Mouse (Mus musculus) cerebellum, postnatal 25 days (tissue): ENCODE measurements at regions not wholly inside any gene's neighbourhood (a gene's known extent, or its start where the extent isn't known, plus 50 kb on each side); places are given as distances from the start of the nearest gene placed in this dataset.

Source experiments
- DNase-seq, 2 experiments: peaks; one replicate each; pipeline ENCODE4 v3.0.0; 2021; ENCODE audit warnings: mixed read lengths in 2 of 2

DNA sequence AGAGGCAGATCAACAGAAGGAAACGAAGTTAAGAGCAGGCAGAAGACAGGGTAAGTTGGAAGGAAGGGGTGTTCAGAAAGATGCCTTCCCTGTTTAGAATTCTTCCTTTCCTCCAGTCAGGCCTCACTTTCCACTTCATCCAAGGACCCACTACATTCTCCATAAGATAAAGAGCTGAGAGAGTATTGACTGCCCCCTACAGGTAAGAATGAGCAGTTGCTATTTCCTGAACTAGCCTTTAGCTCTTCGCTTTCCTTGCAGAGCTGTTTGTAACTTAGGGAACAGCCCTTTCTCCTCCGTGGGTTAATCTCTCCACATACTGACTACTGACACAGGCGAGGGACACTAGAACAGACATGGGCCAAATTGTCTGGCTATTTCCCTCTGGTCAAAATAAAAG is 273.1 kb downstream of the Atp23 start:
- no peak for DNase-seq

DNA sequence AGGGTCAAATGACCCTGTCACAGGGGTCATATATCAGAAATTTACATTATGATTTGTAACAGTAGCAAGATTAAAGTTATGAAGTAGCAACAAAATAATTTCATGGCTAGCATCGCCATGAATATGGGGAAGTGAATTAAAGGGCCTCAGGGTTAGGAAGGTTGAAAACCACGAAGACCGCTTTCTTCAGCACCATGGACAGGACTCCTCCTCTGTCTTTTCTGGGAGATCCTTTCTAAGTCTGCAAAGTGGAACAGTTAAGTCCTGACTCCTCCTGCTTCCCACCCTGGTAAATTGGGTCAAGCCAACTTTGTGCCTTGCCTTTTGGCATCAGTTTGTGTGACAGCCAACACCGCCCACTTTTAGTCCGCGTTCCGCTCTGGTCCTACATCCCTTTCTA is 275.7 kb downstream of the Atp23 start:
- DNase-seq: no peak

DNA sequence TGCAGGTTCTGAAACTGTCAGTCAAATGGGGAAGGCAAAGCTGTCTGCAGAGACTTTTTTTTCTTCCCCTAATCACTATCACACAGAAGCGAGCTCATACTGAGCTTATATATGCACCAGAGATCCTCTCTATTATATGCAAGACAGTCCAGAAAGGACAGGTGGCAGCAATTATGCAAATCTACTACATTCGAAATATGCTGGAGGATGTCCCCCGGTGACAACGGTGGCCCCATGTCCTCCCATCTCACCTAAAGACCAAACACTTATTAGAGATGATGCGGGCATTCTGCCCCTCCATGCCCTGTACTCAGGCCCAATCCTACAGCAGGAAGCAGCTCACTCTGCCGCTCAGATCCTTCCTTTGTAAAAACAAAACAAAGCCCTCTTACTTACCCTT is 280.4 kb downstream of the Atp23 start:
- no peak for DNase-seq

DNA sequence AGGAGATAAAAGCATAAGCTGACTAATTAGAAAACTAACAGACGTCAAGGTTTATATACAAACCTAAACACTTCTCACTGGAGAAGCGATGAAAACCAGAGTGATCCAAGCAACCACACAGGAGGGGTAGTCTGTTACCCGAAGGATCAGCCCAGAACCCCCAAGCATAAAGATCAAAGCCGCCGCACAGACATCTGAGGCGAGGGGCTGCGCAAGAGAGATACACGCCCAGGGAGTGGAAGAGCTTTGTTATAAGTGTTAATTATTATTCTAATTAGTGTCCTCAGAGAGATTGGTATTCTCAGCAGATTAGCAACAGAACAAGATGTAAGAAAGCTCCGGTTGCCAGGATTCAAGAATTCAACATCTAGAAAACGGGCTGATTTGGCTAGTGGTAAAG is 281.2 kb downstream of the Atp23 start:
- DNase-seq: no peak

DNA sequence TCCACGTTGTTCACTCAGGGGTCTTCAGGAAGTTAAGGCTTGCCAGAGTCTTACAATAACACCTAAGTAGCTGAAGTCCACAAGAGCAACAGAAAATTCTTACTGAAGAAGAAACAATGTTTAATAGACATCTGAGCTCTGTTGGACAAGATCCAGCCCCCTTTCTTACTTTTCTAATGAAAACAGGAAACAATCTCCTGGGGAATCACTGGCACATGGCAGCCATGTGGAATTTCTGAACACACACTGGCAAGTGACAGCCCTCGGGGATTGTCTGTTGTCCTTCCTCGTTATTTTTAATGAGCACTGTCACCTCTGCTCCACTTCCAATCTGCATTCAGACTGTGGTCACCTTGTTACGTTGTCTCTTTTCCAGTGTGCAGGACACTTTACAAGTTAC is 288.9 kb downstream of the Atp23 start:
- DNase-seq: no peak

DNA sequence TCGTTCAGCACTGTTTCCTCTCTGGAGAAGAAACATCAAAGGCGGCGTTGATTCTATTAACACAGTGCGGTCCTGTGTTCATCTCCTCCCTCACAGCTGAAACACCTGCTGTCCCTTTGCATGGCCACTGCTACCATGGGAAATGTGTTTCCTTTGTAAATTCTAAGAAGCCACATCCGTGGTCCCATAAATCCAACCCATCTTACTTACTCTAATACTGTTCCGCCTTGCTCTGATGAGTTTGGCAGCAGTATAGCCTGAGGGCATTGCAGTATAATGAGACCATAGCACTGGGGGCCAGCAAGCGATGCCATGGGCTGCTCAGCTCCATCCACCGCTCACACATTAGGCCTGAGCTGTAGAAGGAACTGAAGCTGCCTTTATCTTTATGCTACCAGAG is 290.6 kb downstream of the Atp23 start:
- DNase-seq: no peak

DNA sequence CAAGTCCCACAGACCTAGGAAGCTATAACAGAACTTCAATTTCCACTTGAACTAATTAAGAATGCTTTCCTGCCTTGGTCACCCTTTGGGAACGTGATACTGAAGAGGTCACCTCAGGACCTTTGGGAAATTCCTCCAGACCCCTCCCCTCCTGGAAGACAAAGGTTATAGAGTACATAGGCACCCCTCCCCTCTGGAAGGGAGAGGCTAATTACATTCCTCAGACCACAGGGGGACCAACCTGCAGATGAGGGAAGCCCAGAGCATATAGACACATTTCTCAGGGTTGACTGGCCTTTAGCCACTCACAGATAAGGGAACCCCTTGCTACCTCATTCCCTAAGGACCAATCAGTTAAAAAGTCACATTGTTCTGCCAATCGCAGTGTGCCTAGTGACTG is 301.5 kb downstream of the Atp23 start:
- no peak for DNase-seq

DNA sequence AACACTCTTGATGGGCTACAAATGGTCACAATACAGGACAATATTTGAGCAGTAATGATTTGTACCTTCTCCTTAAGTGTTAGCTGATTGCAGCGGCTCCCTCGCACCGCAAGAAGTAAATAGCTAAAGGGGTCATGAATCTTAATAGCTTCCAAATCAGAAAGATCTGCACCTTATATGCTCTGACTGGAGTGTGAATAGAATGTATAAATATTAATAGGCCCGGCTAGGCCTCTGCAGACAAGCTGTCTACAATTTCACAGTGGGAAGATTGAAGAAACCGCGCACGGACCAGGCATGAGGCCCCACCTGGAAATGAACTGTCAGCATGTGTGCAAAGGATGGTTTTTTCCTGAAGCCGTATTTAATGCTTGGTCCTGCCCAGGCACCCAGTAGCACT is 333.0 kb downstream of the Atp23 start:
- no peak for DNase-seq

DNA sequence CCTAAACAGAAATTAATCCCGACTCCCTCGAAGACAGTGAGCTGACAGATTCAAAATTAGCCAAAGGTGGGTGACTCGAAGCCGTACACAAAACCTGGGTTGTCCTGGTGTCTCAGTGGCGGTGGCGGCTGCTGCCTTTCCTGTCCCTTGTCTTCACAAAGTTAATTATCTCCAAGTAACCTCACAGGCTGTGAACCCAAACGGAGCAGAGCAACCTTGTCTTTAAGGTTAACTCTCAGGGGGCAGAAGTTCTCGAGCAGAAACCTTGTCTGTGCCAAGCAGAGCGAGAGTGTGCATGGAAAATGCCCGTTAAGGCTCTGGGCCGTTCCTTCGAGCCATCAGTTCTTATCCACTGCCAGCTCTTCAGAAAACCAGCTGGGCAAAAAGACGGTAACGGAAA is 335.8 kb downstream of the Atp23 start:
- no peak for DNase-seq

DNA sequence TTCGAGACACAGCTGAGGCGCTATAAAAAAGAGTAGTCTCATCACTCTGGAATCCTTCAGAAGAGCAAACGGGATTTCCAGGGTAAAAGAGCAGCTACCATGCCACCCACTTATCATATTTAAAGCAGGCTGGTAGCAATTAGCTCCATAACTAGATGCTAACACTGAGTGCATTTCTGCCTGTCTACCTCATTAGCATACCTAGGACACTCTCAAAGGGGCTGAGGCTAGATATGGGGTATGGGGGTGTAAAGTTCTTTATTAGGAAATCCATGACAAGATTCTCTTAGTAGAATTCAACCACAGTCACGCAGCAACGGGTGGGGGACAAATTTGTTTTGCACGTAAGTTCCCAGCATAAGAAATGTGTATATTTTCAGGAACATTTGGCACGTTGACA is 346.1 kb downstream of the Atp23 start:
- DNase-seq: no peak

DNA sequence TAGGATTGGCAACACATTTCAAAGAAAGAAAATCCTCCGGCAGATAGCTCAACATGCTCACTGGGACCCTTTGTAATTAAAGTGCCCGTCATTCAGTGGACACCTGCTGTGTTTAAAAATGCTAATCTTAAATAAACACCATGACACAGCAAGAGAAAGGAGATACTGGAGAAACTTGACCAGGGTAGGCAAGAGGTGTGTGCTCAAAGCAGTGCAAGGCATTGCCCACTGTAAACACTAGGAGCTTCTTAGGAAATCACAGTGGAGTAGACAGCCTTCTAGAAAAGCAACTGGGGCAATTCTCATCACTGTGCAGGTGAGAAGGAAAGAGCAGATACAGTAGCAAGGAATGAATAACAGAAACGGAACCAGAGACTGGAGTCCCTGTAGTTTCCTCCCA is 369.2 kb downstream of the Atp23 start:
- DNase-seq: no peak

DNA sequence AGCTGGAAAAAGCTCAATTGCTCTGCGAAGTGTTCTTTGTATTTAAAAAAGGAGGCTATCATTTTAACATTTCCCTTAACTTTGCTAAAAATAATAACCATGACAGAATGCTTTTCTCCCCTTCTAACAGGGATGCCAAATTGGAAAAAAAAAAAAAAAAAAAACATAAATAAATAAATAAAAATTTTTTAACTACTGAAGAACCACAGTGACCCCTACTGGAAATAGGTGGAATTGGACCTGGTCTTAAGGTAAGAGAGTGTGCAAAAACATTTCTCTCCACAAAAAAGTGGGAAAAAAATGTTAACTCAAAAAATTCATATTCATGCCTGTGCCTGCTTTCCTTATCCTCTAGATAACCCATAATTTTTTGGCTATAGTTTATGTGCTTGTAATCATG is 369.8 kb downstream of the Atp23 start:
- DNase-seq: peak in 1 of 2 experiments; percentile 68

DNA sequence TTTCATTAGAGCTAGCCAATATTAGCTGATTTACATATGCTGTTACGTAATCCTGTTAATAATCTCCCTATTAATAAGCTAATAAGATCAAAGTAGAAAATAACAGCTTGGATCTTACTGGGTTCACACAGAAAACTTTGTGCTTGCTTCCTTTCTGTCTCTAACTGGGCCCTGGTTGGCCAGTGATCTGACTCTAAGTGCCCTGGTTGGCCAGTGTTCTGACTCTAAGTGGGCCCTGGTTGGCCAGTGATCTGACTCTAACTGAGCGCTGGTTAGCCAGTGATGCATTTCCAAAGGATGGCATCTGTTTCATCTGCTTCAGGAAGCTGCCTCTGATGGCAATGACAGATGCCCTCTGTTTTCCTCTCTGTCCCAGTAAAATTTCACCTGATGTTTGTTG is 372.4 kb downstream of the Atp23 start:
- no peak for DNase-seq

DNA sequence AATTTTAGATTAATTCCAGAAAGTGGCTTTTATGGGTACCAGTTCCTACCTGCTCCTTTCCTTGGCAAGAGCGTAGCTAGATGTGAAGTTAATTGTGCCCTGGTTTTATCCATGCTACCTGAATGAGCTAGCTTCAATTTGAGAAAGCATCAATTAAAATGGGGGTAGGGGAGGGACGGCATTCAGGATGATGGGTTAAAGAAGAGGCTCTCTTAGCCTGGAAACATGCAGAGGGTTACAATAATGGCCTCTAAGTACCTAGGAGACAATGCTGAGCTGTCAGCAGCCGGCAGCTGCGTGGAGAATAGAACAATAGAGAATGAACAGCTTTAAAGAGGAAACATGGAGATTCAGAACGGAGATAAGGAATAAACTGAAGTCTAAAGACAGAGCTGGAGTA is 375.0 kb downstream of the Atp23 start:
- no peak for DNase-seq

DNA sequence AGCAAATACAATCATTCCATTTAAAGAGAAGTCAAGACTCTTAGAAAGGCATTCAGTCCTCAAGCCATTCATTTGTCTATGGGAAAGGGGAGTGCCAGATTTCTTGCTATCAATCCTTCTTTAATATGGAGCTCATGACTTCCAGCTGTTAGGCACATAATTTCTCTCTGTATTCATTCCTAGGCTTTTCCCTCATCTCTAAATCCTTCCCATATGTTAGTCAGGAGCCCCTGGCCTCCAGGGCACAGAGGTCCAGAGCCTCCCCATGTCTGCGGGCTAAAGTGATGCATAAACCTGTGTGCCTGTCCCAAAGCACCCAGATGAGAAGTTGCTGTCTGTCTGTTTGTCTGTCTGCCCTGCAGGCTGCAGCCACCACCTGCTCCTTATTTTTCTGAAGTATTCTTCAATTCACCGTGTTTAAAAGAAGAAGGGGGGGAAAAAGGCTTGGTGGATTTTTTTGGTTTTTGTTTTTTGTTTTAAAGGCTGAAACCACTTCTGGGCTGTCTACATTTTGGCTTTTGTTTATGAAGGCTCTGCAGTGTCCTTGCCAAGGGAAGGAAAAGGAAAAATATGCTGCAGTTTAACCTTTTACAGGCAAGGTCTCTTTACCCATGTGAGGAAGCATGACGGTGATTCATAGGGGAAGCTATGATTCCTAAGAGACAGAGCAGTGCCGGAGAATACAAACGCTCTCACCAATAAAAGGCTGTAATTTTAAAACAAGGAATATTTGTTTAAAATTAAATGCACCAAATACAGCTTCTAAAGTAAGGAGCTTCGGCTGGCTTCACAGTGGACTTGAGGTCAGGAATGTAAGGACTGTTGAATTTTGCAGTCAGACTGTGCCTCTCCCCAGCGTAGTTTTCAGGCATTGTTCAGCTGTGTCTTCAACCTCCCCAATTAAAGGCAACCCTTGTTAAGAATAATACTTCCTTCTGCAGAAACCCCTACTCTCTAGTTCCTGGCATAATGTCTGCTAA is 379.0 kb downstream of the Atp23 start:
- DNase-seq: peak; percentile 19 to 22

DNA sequence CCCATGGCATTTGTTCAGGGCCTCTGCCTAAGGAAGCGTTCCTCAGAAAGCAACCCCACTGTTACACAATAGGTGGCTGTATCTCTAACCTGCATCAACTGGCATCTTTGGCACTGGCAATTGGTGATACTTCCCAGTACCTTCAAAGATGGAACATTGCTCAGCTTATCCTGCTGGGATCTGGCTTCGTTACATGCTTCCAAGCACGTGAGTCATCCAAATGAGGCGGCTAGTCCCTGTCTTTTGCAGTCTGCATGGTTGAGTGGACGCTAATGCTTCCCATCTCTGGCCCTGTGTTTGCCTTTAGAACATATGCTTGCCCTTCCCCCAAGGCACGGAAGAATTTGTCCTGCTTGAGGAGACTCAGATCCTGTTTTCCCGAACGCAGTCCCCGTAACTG is 380.2 kb downstream of the Atp23 start:
- peak; percentile 80 to 86 for DNase-seq

DNA sequence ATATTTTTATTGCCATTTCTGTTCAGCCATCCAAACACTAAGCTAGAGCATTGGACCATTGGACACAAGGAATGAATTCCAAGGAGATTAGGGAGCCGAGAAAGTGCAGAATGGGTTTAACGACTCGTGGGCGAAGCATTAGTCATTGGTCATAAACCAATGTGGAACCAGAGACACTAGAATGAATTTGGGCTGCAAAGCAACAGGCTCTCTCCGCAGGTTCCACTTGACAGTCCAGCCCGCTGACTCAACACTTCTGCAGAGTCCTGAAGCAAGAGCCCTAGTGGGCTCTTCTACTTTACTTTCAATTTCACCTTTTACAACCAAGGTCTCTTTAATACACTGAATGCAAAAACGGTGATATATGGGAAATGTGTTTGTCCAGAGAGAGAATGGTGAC is 388.0 kb downstream of the Atp23 start:
- no peak for DNase-seq

DNA sequence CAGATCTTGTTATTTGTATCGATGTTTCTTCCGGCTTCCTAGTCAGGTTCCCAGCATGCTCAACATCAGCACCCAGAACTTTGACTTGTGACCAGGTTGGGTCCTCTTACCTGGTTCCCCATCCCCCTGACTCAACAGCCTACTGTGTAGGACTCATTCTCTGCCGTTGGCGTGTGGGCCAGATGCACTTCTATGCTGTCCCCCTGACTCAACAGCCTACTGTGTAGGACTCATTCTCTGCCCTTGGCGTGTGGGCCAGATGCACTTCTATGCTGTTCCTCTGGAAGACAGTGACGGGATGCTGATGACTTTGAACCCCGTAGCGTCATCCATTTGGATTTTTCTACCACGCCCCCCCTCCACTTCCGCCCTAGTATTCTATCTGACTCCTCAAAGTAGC is 389.6 kb downstream of the Atp23 start:
- peak; percentile 87 to 88 for DNase-seq

DNA sequence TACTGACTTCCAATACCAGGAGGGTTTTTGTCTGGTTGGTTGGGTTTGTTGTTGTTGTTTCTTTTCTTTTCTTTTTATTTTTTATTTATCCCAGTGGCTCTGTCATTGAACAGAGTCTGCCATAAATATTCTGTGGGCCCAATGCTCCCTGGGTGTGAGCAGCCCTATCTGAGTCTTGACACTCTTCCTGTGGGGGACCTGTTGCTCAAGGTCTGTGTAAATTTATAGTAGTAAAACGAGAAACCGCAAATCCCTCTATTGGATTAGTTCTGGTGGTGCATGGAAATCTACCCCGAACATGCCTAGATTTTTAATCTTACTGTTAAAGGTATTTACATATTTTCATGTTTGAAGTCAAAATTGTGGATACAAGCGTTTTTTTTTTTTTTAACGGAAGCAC is 395.2 kb downstream of the Atp23 start:
- no peak for DNase-seq

DNA sequence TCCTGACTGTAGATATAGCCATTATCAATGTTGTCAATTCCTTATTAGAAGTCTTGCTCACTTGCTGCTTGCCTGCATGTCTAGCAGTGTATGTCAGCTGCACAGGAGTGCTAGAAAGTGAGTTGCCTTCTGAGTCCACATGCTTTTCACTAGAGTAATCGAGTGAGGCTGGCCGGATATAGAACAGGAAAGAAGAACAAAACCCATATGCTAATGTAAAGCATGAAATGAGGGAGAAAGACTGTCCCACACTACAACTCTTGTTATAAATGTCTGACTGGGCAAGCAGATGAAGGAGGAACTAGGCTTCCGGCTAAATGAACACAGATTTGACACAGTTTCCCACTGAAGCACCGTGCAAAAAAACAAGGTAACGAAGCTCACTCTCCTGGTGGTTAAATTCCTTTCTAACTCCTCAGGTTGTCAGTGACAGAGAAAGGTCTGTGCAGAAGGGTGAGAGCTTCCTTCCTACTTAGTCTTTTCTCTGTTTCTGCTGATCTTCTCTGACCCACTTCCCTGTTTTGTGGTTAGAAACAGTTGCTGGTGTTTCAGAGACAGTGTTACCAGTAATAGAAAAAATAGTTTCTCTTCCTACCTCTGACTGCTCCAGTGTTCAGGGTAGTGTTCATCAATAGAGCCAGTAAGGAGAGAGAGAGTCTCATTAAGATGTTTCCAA is 399.0 kb downstream of the Atp23 start:
- DNase-seq: no peak

DNA sequence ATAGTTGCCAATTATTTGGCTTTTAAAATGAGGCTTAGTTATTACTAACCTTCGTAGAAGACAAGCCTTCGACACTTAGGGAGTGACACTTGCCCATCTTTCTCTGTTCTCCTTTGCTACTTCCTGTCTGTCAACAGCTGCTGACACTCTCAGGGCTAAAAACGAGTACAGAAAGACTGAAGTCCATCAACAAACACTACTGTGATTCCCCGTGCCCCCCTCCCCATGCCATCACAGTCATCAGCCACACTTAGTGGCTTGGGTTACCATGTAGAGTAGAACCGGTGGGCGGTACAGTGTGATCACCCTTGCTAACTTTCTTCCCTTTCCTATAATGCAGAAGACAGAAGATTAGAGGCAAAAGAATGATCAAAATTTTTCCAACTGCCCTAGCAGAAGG is 402.4 kb downstream of the Atp23 start:
- DNase-seq: no peak

DNA sequence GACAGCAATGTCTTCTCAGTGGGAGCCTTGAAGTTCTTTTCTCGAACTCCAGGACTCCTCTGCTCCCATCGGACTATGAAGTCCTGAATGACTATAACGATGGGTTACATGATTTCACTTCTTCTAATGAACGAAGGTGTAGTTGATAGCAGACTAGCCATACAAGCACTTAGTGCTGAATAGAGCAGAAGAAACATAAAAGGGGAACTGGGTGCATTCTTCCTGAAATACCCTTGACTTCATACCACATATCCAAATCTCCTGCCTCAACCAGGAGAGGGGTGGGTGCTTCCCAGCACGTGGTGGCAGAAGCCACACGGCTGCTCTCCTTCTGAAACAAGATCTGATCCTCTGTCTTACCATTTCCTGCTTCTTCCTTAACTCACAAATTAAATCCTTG is 407.4 kb downstream of the Atp23 start:
- DNase-seq: no peak

DNA sequence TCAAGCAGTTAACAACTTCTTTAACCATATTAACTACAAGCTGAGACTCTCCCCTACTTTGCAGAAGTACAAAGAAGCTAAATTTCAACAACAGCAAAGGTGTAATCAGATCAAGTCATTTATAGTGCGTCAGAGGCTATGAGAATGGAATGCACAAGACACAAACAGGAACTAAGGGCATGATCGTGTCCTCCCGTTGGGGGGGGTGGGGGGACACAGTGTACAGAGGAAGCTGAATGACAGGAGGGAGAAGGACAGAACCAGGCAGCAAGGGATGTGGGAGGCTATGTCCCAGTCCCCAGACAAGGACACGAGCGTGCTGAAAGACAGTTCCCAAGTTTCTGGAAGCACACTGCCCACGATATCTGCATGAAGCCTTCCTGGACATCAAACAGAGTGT is 408.9 kb downstream of the Atp23 start:
- no peak for DNase-seq

DNA sequence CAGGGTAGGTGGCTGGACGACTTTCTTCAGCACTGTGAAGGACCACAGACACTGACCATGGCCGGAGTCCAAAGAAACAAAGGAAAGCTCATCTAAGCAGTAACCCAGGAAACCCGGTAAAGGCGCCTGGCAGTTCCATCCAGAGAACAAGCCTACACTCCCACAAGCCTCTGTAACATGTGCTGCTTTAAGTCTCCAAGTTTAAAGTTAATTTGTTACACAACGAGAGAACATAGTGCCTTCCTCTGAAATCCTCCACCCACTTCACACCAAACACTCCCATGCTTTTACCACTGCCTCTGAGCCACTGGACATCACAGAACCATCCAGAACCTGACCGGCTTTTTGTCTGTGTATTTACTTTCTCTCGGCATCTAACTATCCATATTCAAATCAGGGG is 416.0 kb downstream of the Atp23 start:
- no peak for DNase-seq
